Mouse (Mus musculus) thymus, adult 2 months (tissue): Measurements from ENCODE around the gene Dntt. TPM values are rescaled to one million over a fixed set of nuclear protein-coding genes. Genes with fewer than 3 reads are reported as not detected.

Experiments
- DNase-seq: peaks from one replicate; pipeline ENCODE4 v3.0.0; 2021
- H3K27ac ChIP-seq: fragments of 200-500 bp; 2 replicates; pipeline ENCODE4 v1.5.1; 2012; ENCODE audit warnings: low read length, control low read depth; ENCODE audit not compliant: control insufficient read depth, insufficient read depth
- H3K27me3 ChIP-seq: fragments of 200-500 bp; 2 replicates; pipeline ENCODE4 v1.6.1; 2012; ENCODE audit warnings: mild to moderate bottlenecking, low read length, moderate library complexity, mixed read lengths; ENCODE audit not compliant: control insufficient read depth, insufficient read depth
- H3K36me3 ChIP-seq: fragments of 200-500 bp; 2 replicates; pipeline ENCODE4 v1.6.1; 2012; ENCODE audit warnings: mild to moderate bottlenecking, low read length, moderate library complexity; ENCODE audit not compliant: control insufficient read depth, insufficient read depth
- H3K4me1 ChIP-seq: fragments of 200-500 bp; replicated peaks from 2 replicates; pipeline ENCODE4 v1.6.1; 2012; ENCODE audit warnings: low read length; ENCODE audit not compliant: control insufficient read depth, insufficient read depth
- H3K4me3 ChIP-seq: fragments of 200-500 bp; 2 replicates; pipeline ENCODE4 v1.5.1; 2012; ENCODE audit warnings: mild to moderate bottlenecking, low read length, control low read depth, moderate library complexity; ENCODE audit not compliant: control insufficient read depth, insufficient read depth
- CTCF ChIP-seq: fragments of 200-500 bp; IDR thresholded peaks from 2 replicates; pipeline ENCODE4 v1.5.1; 2012; ENCODE audit warnings: mild to moderate bottlenecking, control low read depth, low read length, moderate library complexity, borderline replicate concordance; ENCODE audit not compliant: control insufficient read depth, poor library complexity, insufficient read depth; ENCODE audit errors: extremely low read depth
- POLR2A ChIP-seq: fragments of 200-500 bp; IDR thresholded peaks from 2 replicates; pipeline ENCODE4 v1.6.1; 2012; ENCODE audit warnings: mild to moderate bottlenecking, low read length, control low read depth, moderate library complexity; ENCODE audit not compliant: control insufficient read depth, poor library complexity, insufficient read depth; ENCODE audit errors: extremely low read depth
- WGBS: fragments of 180-500 bp; shearing (Covaris S2); methylation state at CpG from one replicate; pipeline ENCODE4 v1.1.7; 2018; 5-methylcytosine and 5-hydroxymethylcytosine counted together
- polyA plus RNA-seq: library from polyadenylated mRNA; depleted of rRNA; stranded (reverse); fragments of >200 nt; gene quantifications from 2 replicates; pipeline ENCODE4 v1.2.3, GENCODE M21; 2012; rRNA removed

Gene Dntt
- polyA plus RNA-seq, 1 experiment = 401 TPM

DNA sequence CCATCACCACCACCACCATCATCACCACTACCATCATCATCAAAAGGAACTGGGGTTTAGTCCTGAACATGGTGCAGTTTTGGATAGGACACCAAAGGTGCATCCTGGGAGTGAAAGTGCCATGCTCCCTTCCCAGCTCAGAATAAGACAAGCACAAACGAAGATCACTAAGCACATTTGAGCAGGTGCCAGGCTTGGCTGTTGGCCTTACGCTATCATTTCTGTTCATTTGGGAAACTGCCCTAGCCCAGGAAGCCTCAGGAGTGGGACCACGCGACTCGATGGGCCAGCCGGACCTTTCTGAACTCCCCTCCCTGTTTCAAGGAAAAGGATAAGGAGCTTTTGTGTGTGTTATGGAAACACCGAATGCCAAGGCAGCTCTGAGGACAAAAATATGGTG lies 79.6 kb downstream of the Dntt start:
- no peak for TF ChIP-seq POLR2A
- no peak for TF ChIP-seq CTCF
- no peak overlapping the region for H3K4me3 ChIP-seq
- WGBS = 94% methylated on average over 7 of the region's 7 CpGs
- no peaks in the 10 kb centered on the region for H3K4me1 ChIP-seq
- no peaks in the 10 kb centered on the region for H3K36me3 ChIP-seq
- no peaks in the 10 kb centered on the region for H3K27me3 ChIP-seq
- DNase-seq = no peak
- H3K27ac ChIP-seq = no peak overlapping the region

Other genes with a start within 250 kb of the Dntt start
- 17.6 and 18.8 TPM in 2 replicates for gene Ccnj, start 198.0 kb upstream of the Dntt start, polyA plus RNA-seq
- gene Zfp518a, start 134.6 kb upstream of the Dntt start, polyA plus RNA-seq = 1.7 and 2.0 TPM in 2 replicates
- gene Blnk, start 34.7 kb upstream of the Dntt start, polyA plus RNA-seq = 8.5 and 10.9 TPM in 2 replicates
- gene Opalin, start 47.8 kb downstream of the Dntt start, polyA plus RNA-seq = 0.13 TPM in 1 of 2 replicates, not detected in the other
- gene Tll2, start 177.6 kb downstream of the Dntt start, polyA plus RNA-seq = 0.05 and 0.09 TPM in 2 replicates
- 56.9 and 59.7 TPM in 2 replicates for gene Tm9sf3, start 234.7 kb downstream of the Dntt start, polyA plus RNA-seq